Mouse (Mus musculus): ENCODE data around the gene Tbpl1.

The Tbpl1 gene

GRCm38 (mm10) chr10:22731272-22732093 lies at the start of gene Tbpl1:
Tbpl1 (minus strand) TSS chr10:22731938.
- under 1% methylated on average over 77 of the region's 77 CpGs for WGBS

DNA sequence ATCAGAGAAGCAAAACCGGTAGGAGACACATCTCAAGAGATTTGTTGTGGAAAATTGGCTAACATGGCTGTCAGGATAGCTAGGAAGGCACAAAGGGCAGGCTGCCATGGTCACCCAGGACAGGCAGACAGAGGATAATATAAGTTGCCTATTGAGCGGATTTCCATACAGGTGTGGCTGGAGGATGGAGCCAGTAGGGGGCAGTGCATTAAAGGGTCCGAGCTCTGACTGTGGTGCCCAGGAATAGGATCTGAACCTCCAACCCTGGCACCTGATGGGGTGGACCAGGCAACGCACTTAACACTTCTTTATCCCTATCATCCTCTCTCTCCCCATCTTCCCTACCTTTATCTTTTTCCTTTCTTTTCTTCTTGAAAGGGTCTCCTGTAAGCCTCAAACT lies 49.7 kb upstream of the Tbpl1 start:
- 62% methylated on average over 4 of the region's 4 CpGs for WGBS

DNA sequence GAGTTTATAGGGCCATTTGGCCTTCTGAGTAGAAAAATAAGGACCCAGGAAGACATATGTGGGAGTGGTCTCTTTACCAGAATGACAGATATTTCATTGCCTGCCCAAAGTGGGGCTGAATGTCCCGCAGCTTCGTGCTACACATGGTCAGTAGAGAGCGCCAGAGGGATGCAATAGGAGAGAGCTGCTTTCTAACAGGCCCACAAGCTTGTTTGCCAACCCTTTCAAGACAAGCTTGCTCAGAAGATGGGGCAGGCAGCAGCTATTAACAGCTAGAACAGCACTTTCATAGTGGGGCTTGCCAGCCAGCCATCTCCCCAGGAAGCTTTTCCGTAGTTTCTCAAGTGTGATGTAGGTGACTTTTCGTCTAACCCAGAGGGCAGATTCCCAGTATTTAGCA lies 46.2 kb upstream of the Tbpl1 start:
- WGBS, result 33% methylated on average over 5 of the region's 5 CpGs

DNA sequence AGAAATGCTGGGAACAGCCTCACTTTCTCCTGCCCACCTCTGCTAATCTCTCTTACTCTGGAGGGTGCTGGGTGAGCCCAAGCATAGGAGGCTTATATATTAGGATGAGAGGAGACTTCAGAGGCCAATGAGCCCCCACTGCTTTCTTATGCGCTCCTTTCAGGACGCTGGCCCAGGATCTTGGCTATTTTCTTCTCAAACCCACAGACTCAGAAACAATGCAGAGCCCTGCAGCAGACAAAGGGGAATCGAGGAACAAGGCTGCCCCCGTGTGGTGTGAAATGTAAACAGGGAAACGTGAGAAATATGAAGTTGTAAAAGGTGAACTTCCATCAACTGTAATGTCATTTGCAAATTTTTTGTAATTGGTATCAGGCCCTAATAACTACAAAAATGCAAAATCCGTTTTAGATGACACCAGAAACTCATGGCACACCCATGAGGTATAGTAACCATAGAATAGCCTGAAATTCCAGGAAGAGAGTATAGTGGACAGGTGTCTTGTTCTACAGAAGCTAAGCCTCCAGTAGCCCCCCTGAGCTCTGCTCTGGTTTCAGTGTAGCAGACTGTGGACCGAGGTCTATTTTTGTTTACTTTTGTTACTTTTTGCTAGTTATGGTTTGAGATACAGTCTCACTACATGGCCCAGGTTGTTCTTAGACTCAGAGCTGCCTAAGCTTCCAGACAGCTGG lies 44.4 kb upstream of the Tbpl1 start:
- WGBS, result 11% methylated on average over 7 of the region's 7 CpGs

GRCm38 (mm10) chr10:22775456-22775855 lies 43.7 kb upstream of the Tbpl1 start:
- WGBS, result 89% methylated on average over 2 of the region's 2 CpGs

DNA sequence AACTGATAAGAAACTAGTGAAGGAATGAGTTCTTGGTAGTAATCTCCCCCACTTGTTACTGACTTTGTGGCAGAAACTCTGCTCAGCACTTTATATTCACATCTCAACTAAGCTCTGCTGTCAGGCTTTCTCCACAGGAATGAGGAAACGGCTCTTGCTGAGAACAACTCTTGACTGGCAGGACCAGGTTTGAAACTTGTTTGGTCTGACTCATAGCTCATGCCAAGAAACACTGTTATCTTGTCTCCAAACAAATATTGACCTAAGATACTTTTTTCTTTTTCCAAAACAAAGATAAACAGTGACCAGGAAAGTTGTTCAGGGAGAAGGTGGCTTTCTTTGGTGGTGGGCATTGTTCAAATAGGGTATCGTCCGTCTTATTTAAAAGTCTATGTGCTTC lies 42.9 kb upstream of the Tbpl1 start:
- 93% methylated on average over 3 of the region's 3 CpGs for WGBS

- 96% methylated on average over 1 of the region's 1 CpGs for WGBS
Measured at GRCm38 (mm10) chr10:22754240-22754639, 22.5 kb upstream of the Tbpl1 start.

GRCm38 (mm10) chr10:22751175-22751682 lies 19.5 kb upstream of the Tbpl1 start:
- WGBS, result 69% methylated on average over 5 of the region's 5 CpGs

DNA sequence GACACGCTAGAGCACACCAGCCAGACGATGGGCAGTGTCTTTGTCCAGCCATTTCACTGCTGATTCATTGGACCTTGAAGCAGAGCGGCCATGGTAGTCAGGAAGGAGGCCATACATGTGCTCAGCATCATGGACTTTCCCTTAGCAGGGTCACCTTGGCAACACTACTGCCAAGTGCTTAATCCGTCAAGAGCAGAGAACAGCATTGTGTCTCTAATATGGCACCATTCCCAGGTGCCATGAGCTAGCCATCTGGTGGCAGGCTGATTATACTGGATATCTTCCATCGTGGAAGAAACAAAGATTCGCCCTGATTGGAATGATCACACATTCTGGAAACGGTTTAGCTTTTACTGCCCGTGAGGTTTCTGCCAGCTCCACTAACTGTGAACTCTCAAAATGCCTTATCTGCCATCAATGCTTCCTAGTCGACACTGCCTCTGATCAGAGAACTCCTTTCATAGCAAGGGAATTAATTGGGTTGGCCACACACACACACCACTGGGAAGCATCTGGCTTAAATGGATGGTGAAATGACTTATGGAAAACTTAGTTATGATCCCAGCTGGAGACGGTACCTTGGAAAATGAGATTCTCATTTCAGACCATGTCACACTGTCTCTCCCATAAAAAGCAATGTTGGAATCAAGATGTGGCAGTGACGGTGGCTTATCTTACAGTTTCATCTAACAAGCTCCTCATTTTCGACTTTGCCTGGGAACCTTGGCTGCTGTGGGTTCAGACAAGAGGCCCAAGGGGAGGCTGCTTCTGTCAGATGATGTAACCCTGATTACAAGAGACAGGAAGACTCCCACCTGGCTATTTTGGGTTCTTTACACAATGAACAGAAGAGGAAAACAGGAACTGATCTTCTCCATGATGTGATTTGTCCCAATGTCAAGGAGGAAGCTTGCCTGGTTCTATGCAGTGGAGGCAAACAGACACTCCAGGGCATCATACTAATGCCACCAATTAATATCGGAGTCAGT lies 14.9 kb upstream of the Tbpl1 start:
- WGBS, result 43% methylated on average over 13 of the region's 13 CpGs

GRCm38 (mm10) chr10:22745922-22746321 lies 14.2 kb upstream of the Tbpl1 start:
- WGBS, result 60% methylated on average over 7 of the region's 7 CpGs

GRCm38 (mm10) chr10:22732181-22732580 lies 443 bp upstream of the Tbpl1 start:
- WGBS, result 44% methylated on average over 10 of the region's 10 CpGs

- under 1% methylated on average over 33 of the region's 33 CpGs for WGBS
Measured at GRCm38 (mm10) chr10:22730992-22731271, 806 bp downstream of the Tbpl1 start.

- WGBS, result under 1% methylated on average over 39 of the region's 39 CpGs
Measured at GRCm38 (mm10) chr10:22730266-22730991, 1.3 kb downstream of the Tbpl1 start.

GRCm38 (mm10) chr10:22728257-22728656 lies 3.5 kb downstream of the Tbpl1 start:
- WGBS, result 44% methylated on average over 1 of the region's 1 CpGs

DNA sequence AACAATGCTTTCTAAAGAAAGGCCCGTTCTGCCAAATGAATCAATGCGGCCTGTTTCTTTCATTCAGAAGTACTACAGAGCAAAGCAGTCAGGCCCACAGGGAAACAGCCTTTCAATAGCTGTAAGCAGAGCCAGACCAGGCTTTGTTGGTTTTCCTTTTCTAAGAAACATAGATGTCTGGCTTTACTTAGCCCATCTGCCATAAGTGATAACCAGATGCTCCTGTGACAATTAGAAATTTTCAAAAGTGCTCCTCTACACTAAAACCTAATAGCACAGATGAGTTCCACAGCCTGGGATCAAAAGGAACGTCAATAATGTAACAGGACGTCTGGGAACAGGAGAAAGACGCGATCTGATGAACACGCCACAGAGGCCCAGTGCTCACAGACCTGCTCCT lies 5.4 kb downstream of the Tbpl1 start:
- WGBS, result 67% methylated on average over 7 of the region's 7 CpGs

GRCm38 (mm10) chr10:22725166-22725565 lies 6.6 kb downstream of the Tbpl1 start:
- 53% methylated on average over 4 of the region's 4 CpGs for WGBS

- WGBS, result 40% methylated on average over 5 of the region's 5 CpGs
Measured at GRCm38 (mm10) chr10:22720781-22721529, 10.8 kb downstream of the Tbpl1 start.

DNA sequence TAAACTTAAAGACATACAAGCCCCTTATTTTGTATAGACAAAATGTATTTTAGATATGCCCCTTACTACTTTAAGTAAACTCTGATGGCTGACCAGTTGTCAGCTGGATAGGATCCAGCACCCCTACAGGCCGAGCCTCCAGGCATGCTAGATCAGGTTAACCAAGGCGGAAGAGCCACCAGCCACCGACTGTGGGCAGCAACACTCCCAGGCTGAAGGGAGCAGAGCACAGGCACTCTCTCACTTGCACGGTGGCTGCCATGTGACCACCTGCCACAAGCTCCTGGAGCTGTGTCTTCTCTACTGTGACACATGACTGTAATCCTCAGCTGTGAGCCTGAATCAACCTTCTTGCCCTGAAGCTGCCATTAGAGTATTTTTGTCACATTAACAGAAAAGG lies 13.3 kb downstream of the Tbpl1 start:
- 13% methylated on average over 4 of the region's 4 CpGs for WGBS

DNA sequence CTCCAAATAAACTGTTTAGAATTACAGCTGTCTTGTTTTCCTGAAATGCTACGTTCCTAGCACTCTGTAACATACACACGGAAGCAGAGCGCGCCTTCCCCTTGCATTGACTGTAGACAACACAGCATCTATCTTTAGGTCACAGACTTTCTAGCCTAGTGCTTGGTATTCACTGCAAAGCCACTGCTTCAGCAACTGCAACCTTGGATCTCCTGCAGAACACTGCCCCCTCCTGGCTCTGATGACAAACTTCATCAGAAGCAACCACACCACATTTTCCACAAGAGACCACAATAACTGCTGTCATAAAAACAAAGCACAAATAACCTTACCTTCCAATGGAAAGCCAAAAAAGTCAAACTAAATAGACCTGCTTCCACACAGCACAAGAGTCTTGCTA lies 17.2 kb downstream of the Tbpl1 start:
- WGBS, result 39% methylated on average over 4 of the region's 4 CpGs

DNA sequence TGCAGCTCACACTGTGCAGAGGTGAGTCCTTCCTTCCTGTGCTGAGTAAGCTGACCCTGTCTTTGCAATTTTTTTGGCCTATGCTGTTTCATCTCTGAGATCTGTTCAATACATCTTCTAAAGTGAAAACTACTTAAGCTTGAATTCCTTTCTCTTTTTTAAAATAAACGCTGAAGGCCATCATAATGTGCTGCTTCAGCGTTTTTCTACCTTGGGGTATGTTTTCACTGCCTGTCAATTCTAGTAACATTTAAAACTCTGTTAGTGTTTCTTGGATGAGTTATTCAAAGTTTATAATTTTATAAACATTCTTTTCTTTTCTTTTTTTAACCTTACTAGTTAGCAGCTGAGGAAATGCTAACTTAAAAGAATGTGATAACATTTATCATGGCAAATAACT lies 18.8 kb downstream of the Tbpl1 start:
- 60% methylated on average over 2 of the region's 2 CpGs for WGBS
